Mouse (Mus musculus) cortical plate, adult 2 months (tissue): ENCODE data around the gene Zfp472. TPM values are rescaled to one million over a fixed set of nuclear protein-coding genes. Genes with fewer than 3 reads are reported as not detected.

Experiments used
- H3K27ac ChIP-seq: fragments of 200-500 bp; 2 replicates; pipeline ENCODE4 v1.5.1; 2012; ENCODE audit warnings: low read length, control low read depth, inconsistent platforms; ENCODE audit not compliant: insufficient read depth
- H3K4me1 ChIP-seq: fragments of 200-500 bp; 2 replicates; pipeline ENCODE4 v1.6.1; 2011; ENCODE audit warnings: low read length; ENCODE audit not compliant: control insufficient read depth, insufficient read depth
- H3K4me3 ChIP-seq: fragments of 200-500 bp; 2 replicates; pipeline ENCODE4 v1.5.1; 2011; ENCODE audit warnings: mild to moderate bottlenecking, low read length, control low read depth; ENCODE audit not compliant: insufficient read depth
- CTCF ChIP-seq: fragments of 200-500 bp; IDR thresholded peaks from 2 replicates; pipeline ENCODE4 v1.5.1; 2011; ENCODE audit warnings: mild to moderate bottlenecking, control low read depth, low read length; ENCODE audit not compliant: insufficient read depth; ENCODE audit errors: extremely low read depth
- POLR2A ChIP-seq: fragments of 200-500 bp; IDR thresholded peaks from 2 replicates; pipeline ENCODE4 v1.6.1; 2011; ENCODE audit warnings: mild to moderate bottlenecking, low read length, control low read depth; ENCODE audit not compliant: insufficient read depth; ENCODE audit errors: extremely low read depth
- polyA plus RNA-seq: library from polyadenylated mRNA; depleted of rRNA; stranded (reverse); fragments of >200 nt; gene quantifications from 2 replicates; pipeline ENCODE4 v1.2.3, GENCODE M21; 2012

Gene Zfp472
- polyA plus RNA-seq, 1 experiment: 3.1 TPM

DNA sequence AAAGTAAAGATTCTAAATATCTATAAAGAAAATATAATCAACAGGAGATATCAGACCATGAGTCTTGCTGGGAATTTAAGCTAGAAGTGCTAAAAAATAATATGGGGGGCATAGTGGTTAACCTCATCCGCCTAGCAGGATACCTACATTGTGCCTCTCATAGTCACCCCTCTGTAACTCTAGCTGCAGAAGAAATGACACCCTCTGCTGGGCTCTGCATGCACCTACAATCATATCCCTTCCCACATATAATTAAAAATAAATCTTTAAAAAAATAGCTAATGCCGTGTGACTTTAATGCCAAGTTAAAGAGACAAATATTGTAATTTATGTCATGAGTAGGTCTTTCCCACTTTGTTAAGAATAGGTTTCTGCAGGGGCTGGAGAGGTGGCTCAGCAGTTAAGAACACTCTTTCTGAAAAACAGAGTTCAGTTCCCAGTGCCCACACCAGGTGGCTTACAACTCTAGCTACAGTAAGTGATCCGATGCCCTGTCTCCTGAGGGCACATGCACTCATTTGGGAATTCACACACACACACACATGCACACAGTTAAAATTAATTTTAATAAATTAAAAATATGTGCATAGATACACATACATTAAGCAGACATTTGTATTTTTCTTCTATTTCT, 21.1 kb upstream of the Zfp472 start:
- Histone ChIP-seq H3K27ac (no peak overlapping the region), H3K4me3 (no peak overlapping the region), H3K4me1 (no peaks in the 10 kb centered on the region; the same call in 1 of the 2 replicates)
- no peak for TF ChIP-seq POLR2A
- 0 out of 2 replicates have a peak, but pooled peaks have one; percentile 2 for TF ChIP-seq CTCF

DNA sequence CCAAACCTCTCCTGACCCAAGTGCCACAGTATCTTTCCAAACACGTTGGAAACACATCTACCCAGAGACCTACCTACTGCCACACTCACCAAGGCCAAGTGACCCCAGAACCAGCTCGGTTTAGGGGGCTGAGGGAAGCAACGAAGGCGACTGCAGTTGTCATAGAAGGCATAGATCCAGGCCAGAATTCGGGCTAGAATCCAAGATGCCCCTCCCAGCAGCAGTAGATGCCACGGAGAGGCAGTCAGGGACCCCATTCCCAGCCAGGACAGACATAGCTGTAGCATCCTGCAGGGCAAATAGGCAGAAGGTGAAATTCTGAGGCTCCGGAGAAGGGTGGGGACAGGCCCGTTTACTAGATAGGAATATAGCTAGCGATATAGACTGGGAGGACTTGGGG, 18.9 kb upstream of the Zfp472 start:
- Histone ChIP-seq H3K27ac (peak overlapping the region; percentile 82), H3K4me3 (peak overlapping the region; percentile 59), H3K4me1 (no peaks in the 10 kb centered on the region; the same call in 1 of the 2 replicates)
- no peak for TF ChIP-seq CTCF
- TF ChIP-seq POLR2A: no peak

DNA sequence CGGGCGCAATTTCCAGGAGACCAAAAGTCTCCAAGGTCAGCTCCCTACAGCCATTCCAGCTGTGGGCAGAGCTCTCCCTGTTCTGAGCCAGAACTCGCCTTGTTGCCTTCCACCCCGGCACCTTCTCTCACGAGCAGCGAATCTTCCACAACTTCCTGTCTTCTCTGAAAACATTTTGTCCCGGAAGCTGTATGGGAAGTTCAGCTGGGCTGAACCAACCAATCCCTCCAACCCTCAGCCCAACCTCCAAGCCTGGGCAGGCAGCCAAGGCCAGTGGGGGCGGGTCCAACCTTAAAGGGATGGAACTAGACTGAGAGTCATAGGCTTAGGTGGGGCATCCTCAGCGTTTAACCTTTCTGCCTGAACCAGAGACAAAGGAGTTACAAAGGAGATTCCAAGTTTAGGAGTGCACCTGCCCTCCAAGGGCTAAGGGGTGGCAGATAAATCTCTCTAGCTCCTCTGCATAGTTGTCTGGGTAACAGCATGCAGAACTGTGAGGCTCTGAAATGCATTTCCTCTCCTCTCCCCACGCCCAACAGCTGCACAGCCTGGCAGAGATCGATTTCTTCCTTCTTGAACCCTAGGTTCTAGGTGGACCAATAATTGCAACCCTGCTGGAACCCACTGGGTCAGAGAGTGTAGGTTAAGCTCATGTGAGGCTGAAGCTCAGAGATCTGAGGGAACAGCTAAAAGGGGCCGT, 18.2 kb upstream of the Zfp472 start, which contains the start of gene Cyp4f13:
TSS of gene Cyp4f13 (minus strand) at position 188 of the 700 bp plus-strand sequence.
- Histone ChIP-seq H3K4me1 (no peaks in the 10 kb centered on the region; the same call in 1 of the 2 replicates), H3K27ac (peak within 1 kb of the TSS; percentile 82), H3K4me3 (peak within 1 kb of the TSS; percentile 59)
- peak; percentile 67 for TF ChIP-seq POLR2A
- no peak for TF ChIP-seq CTCF

DNA sequence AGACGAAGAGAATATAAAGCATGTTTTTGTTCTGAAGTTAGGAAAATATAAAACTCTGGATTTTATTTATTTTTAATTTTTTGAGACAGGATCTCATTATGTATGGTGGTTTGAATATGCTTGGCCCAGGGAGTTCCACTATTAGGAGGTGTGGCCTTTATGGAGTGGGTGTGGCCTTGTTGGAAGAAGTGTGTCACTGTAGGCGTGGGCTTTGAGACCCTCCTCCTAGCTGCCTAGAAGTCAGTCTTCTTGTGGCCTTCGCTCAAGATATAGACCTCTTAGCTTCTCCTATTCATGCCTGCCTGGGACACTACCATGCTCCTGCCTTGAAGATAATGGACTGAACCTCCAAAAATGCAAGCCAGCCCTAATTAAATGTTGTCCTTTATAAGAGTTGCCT, 15.5 kb upstream of the Zfp472 start:
- no peaks in the 10 kb centered on the region; the same call in 1 of the 2 replicates for H3K4me1 ChIP-seq
- no peak for TF ChIP-seq POLR2A
- TF ChIP-seq CTCF: no peak
- H3K4me3 ChIP-seq: no peak overlapping the region
- H3K27ac ChIP-seq: no peak overlapping the region

DNA sequence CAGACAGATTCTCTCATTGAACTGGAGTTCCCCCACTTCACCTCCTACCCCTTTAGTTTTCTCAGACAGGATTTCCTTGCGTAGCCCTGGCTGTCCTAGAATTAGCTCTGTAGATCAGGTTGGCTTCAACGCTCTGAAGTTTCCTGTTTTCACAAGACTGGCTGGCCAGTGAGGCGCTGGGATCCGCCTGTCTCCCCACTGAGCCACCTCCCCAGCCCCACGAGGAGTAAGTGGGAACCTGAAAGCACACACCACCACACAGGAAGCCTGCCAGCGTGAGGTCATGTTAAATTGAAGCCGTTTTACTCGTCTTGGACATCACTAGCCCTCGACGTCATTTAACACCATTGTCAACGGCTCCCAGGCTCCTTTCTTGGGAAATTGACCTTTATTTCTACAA, 14.6 kb upstream of the Zfp472 start:
- H3K4me3 ChIP-seq: no peak overlapping the region
- TF ChIP-seq CTCF (no peak), POLR2A (no peak)
- no peak overlapping the region for H3K27ac ChIP-seq
- no peaks in the 10 kb centered on the region; the same call in 1 of the 2 replicates for H3K4me1 ChIP-seq

DNA sequence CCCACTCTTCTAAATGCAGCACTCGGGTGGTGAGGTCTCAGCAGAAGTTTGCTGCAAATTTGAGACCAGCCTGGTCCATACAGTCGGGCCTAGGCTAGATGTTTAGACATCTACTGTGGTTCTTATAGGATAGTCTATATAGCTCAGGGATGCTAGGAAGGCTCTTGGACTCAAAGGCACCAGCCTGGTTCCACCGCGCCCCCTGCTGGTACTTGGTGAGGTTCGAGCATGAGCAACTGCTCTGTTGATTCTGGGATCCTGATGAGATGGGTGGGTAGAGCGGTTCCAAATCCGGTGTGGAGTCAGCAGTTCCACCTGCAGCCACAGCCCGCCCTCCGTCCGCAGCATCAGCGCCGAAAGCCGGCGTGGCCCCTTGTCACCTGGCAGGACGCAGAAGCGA, 14.2 kb upstream of the Zfp472 start:
- Histone ChIP-seq H3K27ac (no peak overlapping the region), H3K4me3 (no peak overlapping the region), H3K4me1 (no peaks in the 10 kb centered on the region; the same call in 1 of the 2 replicates)
- peak; percentile 71 for TF ChIP-seq CTCF
- no peak for TF ChIP-seq POLR2A

DNA sequence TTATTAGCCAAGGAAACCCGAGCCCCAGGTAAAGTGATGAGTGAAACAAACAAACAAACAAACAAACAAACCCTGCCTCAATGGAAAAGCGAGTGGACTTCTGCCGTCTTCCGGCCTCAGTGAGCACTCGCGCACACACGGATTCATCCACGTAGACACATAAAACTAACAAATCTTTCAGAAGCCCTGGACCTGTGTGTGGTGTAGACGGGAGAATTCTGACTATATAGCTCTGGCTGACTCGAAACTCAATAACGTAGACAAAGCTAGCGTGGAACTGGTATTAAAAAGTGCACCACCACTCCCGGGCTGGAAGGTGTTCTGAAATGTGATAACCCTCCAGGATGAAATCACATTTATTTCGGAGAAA, 376 bp upstream of the Zfp472 start:
- Histone ChIP-seq H3K27ac (no peak overlapping the region), H3K4me1 (no peaks in the 10 kb centered on the region), H3K4me3 (peak overlapping the region; percentile 99)
- no peak for TF ChIP-seq POLR2A
- no peak for TF ChIP-seq CTCF

DNA sequence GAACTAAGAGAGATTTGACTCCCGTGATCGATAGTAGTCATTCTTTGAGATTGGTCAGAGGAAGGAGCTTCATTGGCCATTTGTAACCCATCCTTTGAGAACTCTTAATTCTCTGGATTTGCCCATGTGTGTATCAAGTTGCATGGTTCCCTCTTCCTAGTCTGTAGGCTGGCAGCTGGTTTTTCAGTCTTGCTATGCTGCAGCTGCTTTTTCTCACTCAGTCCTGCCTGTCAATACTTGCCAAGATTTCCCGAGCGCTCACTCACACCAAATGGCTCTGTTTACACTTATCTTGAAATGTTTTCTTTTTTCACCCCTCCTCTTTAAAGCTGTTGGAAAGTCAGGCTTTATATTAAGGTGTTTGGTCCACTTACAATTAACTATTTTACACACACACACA, 15.7 kb downstream of the Zfp472 start:
- Histone ChIP-seq H3K27ac (no peak overlapping the region), H3K4me1 (no peaks in the 10 kb centered on the region), H3K4me3 (no peak overlapping the region)
- TF ChIP-seq POLR2A: no peak
- no peak for TF ChIP-seq CTCF

DNA sequence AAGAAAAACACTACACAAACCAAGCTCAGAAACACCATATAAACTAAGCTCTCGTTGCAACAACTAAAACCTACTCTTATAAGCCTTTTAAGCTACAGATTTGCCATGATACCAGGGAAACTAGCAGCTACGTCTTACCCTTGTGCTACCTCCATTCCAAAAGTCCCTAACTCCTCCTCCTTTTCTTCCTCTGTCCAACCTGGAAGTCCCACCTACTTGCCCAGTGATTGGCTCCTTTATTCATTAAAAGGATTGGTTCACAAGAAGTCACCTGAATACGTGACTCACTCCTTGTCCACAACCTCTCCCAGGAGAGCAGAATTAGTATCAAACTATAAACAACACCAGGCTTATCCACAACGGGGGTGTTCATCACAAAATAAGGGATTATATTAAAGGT, 20.7 kb downstream of the Zfp472 start:
- TF ChIP-seq POLR2A: no peak
- no peak for TF ChIP-seq CTCF
- Histone ChIP-seq H3K4me3 (no peak overlapping the region), H3K27ac (no peak overlapping the region), H3K4me1 (no peaks in the 10 kb centered on the region)
